ENCODE assay signal across 15 mouse cellular contexts in the genomic region with DNA sequence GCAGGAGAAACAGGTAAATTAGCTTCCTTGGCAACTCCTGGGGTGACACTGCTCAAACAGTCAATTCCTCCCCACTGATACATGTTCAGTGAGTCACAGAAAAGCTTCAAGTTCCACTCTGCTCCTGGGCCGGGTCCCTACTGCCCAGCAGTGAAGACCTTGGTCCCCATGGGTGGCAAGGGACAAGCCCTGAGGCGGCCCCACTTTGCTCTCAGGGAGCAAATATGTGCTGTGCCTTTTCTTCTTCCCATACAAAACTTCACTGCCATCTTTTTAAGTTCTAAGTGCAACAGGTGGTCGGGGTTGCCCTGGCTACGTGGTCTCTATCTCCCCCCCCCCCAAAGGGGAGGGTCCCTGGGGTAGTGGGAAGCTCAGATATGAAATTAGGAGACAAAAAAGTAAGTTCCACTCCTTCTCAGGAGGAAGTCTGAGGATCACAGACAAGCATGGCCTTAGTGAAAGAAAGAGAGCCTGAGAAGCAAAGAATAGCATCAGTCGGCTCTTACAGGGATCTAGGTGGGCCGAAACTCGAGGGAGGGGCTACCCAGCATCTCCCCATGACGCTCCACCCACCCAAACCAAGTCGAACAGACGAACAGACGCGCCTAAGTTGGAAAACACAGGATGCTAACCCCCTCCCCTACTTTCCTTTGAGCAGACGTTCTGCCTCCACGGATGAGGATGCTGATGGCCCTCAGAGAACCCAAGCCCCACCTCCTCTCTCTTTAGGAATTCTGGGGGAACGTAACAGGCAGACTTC.
DNase-seq lines count a peak whose midpoint lies in the region; ATAC-seq lines count a peak whose summit lies in the region.
"Had no signal": no experiment of that assay in that cellular context is flagged by ENCODE, and none has a peak within 500 bp of the region (broad histone marks: within the 10 kb centered on the region; RNA-seq: fewer than 3 reads in every experiment).

No protein-coding gene starts in this region.

- peak overlapping the region; percentile 80 for H3K27ac ChIP-seq in hindbrain, embryonic 11.5 days (ENCODE audit: low read depth, low read length)
- H3K27ac ChIP-seq in hindbrain, embryonic 16.5 days (ENCODE audit: low read depth, low read length), result no peak overlapping the region
- H3K27ac ChIP-seq in forebrain, embryonic 11.5 days (ENCODE audit: low read depth, low read length), result peak overlapping the region; percentile 87
- H3K27ac ChIP-seq in hindbrain, embryonic 14.5 days, result peak overlapping the region; percentile 49; the same call in 1 of the 2 replicates
- peak overlapping the region; percentile 18; the same call in 1 of the 2 replicates for H3K27ac ChIP-seq in neural tube, embryonic 13.5 days (replicated peaks)
- H3K27ac ChIP-seq: left cerebral cortex, adult 2 months; liver, embryonic 14.5 days had no signal

- intact Hi-C loops in heart, postnatal 10 days (cut with DNase I), result no loop called here

- H3K27me3 ChIP-seq in hindbrain, embryonic 11.5 days (ENCODE audit: control insufficient read depth, insufficient read depth, low read length), result no peaks in the 10 kb centered on the region
- H3K27me3 ChIP-seq in hindbrain, embryonic 16.5 days (replicated peaks; ENCODE audit: control insufficient read depth, insufficient read depth, low read length), result no peaks in the 10 kb centered on the region
- no peaks in the 10 kb centered on the region for H3K27me3 ChIP-seq in forebrain, embryonic 11.5 days (ENCODE audit: control insufficient read depth, insufficient read depth, low read length)
- no peaks in the 10 kb centered on the region for H3K27me3 ChIP-seq in hindbrain, embryonic 14.5 days (ENCODE audit: control insufficient read depth, insufficient read depth, low read length)
- H3K27me3 ChIP-seq in neural tube, embryonic 13.5 days, result no peaks in the 10 kb centered on the region
- H3K27me3 ChIP-seq: Patski had no signal

- DNase-seq in hindbrain, embryonic 11.5 days (ENCODE audit: low spot score), result peak; percentile 35
- peak; percentile 68 for DNase-seq in forebrain, embryonic 11.5 days (ENCODE audit: low spot score)
- DNase-seq in hindbrain, embryonic 14.5 days (ENCODE audit: low spot score), result no peak
- DNase-seq in adrenal gland, postnatal 25 days, result no peak
- DNase-seq in heart, postnatal 10 days, result no peak
- DNase-seq: cerebellum, adult 11-12 months; kidney, adult 9 months; thymus, postnatal 4 days had no signal

- H3K9ac ChIP-seq in hindbrain, embryonic 11.5 days (ENCODE audit: low read depth, low read length), result no peak overlapping the region
- H3K9ac ChIP-seq in hindbrain, embryonic 16.5 days (ENCODE audit: low read depth, low read length), result no peak overlapping the region
- H3K9ac ChIP-seq in forebrain, embryonic 11.5 days (ENCODE audit: low read length), result peak overlapping the region; percentile 33
- H3K9ac ChIP-seq in hindbrain, embryonic 14.5 days, result no peak overlapping the region
- H3K9ac ChIP-seq in neural tube, embryonic 13.5 days, result no peak overlapping the region
- H3K9ac ChIP-seq: liver, embryonic 14.5 days had no signal

- H3K4me3 ChIP-seq in hindbrain, embryonic 11.5 days (ENCODE audit: low read depth, low read length), result no peak overlapping the region
- H3K4me3 ChIP-seq in hindbrain, embryonic 16.5 days (ENCODE audit: low read length), result no peak overlapping the region
- H3K4me3 ChIP-seq in forebrain, embryonic 11.5 days (ENCODE audit: low read depth, low read length), result no peak overlapping the region
- H3K4me3 ChIP-seq in hindbrain, embryonic 14.5 days (replicated peaks; ENCODE audit: low read length), result no peak overlapping the region
- H3K4me3 ChIP-seq in neural tube, embryonic 13.5 days, result no peak overlapping the region
- H3K4me3 ChIP-seq: left cerebral cortex, adult 2 months had no signal

- H3K36me3 ChIP-seq in hindbrain, embryonic 11.5 days (ENCODE audit: control insufficient read depth, insufficient read depth, low read length), result no peaks in the 10 kb centered on the region
- no peaks in the 10 kb centered on the region for H3K36me3 ChIP-seq in hindbrain, embryonic 16.5 days (ENCODE audit: control insufficient read depth, insufficient read depth, low read length)
- H3K36me3 ChIP-seq in forebrain, embryonic 11.5 days (ENCODE audit: control insufficient read depth, insufficient read depth, low read length), result no peaks in the 10 kb centered on the region
- no peaks in the 10 kb centered on the region for H3K36me3 ChIP-seq in hindbrain, embryonic 14.5 days (replicated peaks; ENCODE audit: control insufficient read depth, insufficient read depth)
- no peaks in the 10 kb centered on the region for H3K36me3 ChIP-seq in neural tube, embryonic 13.5 days

- 26% methylated on average over 15 of the region's 15 CpGs for WGBS in hindbrain, embryonic 11.5 days
- 17% methylated on average over 15 of the region's 15 CpGs for WGBS in hindbrain, embryonic 16.5 days
- 15% methylated on average over 15 of the region's 15 CpGs for WGBS in forebrain, embryonic 11.5 days
- 12% methylated on average over 15 of the region's 15 CpGs for WGBS in hindbrain, embryonic 14.5 days
- WGBS in neural tube, embryonic 13.5 days, result 21% methylated on average over 15 of the region's 15 CpGs

- H3K9me3 ChIP-seq in hindbrain, embryonic 11.5 days (ENCODE audit: control insufficient read depth, low read length), result no peaks in the 10 kb centered on the region
- H3K9me3 ChIP-seq in hindbrain, embryonic 16.5 days (ENCODE audit: control insufficient read depth, low read length), result no peaks in the 10 kb centered on the region
- no peaks in the 10 kb centered on the region for H3K9me3 ChIP-seq in forebrain, embryonic 11.5 days (ENCODE audit: control insufficient read depth, low read length)
- no peaks in the 10 kb centered on the region for H3K9me3 ChIP-seq in hindbrain, embryonic 14.5 days (ENCODE audit: control insufficient read depth, low read length)
- no peaks in the 10 kb centered on the region for H3K9me3 ChIP-seq in neural tube, embryonic 13.5 days

- peaks cover 27% of the 10 kb centered on the region for H3K4me1 ChIP-seq in hindbrain, embryonic 11.5 days (replicated peaks; ENCODE audit: control insufficient read depth, insufficient read depth, low read length)
- H3K4me1 ChIP-seq in hindbrain, embryonic 16.5 days (ENCODE audit: control insufficient read depth, insufficient read depth, low read depth, low read length), result peaks cover 39% of the 10 kb centered on the region
- H3K4me1 ChIP-seq in forebrain, embryonic 11.5 days (replicated peaks; ENCODE audit: control insufficient read depth, insufficient read depth, low read length), result peaks cover 48% of the 10 kb centered on the region
- peaks cover 48% of the 10 kb centered on the region for H3K4me1 ChIP-seq in hindbrain, embryonic 14.5 days (replicated peaks; ENCODE audit: control insufficient read depth, insufficient read depth, low read length)
- H3K4me1 ChIP-seq in neural tube, embryonic 13.5 days (replicated peaks), result peaks cover 89% of the 10 kb centered on the region

- H3K4me2 ChIP-seq in hindbrain, embryonic 11.5 days (replicated peaks; ENCODE audit: low read depth, low read length), result no peak overlapping the region
- no peak overlapping the region for H3K4me2 ChIP-seq in hindbrain, embryonic 16.5 days (ENCODE audit: low read length)
- H3K4me2 ChIP-seq in forebrain, embryonic 11.5 days (ENCODE audit: low read depth, low read length, severe bottlenecking), result peak overlapping the region; percentile 36; the same call in 1 of the 2 replicates
- H3K4me2 ChIP-seq in hindbrain, embryonic 14.5 days (replicated peaks), result no peak overlapping the region
- H3K4me2 ChIP-seq in neural tube, embryonic 13.5 days, result no peak overlapping the region

- peak; percentile 51 for ATAC-seq in hindbrain, embryonic 11.5 days (ENCODE audit: low FRiP score)
- ATAC-seq in hindbrain, embryonic 16.5 days, result no peak
- ATAC-seq in forebrain, embryonic 11.5 days (replicated peaks; ENCODE audit: low FRiP score), result peak; percentile 42
- no peak for ATAC-seq in hindbrain, embryonic 14.5 days (ENCODE audit: low FRiP score)
- no peak for ATAC-seq in neural tube, embryonic 13.5 days (ENCODE audit: low read depth)
- no peak for ATAC-seq in granulocyte monocyte progenitor cell, adult 5-6 weeks (replicated peaks; ENCODE audit: poor library complexity, severe bottlenecking)
- ATAC-seq: inflammation-experienced regulatory T-cells, adult 6 months; Patski had no signal

Comparison
In these comparisons a context has a peak if more than half of its experiments do, and no peak if none do; other contexts are left out.
1. ATAC-seq: peak in hindbrain, embryonic 11.5 days (single experiment) and forebrain, embryonic 11.5 days (single experiment); none in hindbrain, embryonic 16.5 days (single experiment), hindbrain, embryonic 14.5 days (single experiment), neural tube, embryonic 13.5 days (single experiment) and granulocyte monocyte progenitor cell, adult 5-6 weeks (single experiment).
2. DNase-seq: peak in hindbrain, embryonic 11.5 days (single experiment) and forebrain, embryonic 11.5 days (single experiment); none in hindbrain, embryonic 14.5 days (single experiment), adrenal gland, postnatal 25 days (single experiment) and heart, postnatal 10 days (0 of 2).